Mouse (Mus musculus) ovary, postnatal 36 days (tissue): Measurements from ENCODE around the gene Hus1b.

Experiments
- DNase-seq: peaks from one replicate; pipeline ENCODE4 v3.0.0; 2022; ENCODE audit warnings: low spot score, mixed read lengths

The Hus1b gene

GRCm38 (mm10) chr13:30947540-30947939 lies at the start of gene Hus1b:
Hus1b (minus strand) TSS chr13:30947759.
- DNase-seq, result no peak

DNA sequence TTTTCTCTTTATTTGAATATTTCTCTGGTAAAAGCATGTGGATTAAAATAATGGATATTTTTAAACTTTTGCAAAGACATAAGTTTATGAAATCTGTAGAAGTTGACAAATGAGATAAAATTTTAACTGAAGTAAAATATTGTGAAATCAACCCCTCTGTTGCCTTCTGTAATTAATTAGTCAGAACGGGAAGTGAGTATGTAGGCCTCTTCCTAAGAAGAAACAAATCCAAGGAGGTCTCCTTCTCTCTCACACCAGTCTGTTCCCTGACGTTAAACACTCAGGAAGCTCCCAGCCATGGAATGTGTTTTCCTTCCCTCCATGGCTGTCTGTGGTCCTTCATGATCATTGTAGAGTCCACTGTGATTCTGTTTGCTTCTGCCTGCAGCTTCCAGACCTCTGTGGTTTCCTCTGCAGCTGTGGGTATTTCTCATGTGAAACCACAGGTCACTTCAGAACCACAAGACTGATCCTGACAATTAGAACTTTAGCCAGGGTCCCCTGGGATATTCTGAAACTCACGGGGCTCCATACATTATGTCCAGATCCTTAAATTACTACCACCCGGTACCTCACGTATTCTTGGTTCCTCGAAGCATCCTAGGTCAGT lies 46.8 kb upstream of the Hus1b start:
- DNase-seq, result no peak

DNA sequence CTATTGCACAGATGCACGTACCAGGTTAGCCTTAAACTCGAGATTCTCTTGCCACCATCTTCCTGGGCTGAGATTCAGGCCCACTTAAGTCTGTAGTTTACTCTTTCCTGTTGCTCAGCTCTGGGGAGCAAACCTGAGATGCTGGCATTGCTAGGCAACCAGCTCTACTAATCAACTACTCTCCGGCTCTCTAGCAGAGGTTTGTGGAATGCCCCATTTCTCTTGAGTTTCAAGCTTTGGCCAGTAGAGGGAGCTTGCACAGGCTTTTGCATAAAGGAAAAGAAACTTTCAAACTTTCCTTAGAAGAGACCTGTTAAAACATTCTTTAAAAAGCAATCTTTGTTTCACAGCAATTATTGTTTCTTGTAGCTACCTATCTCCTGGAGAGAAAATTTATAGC lies 46.3 kb upstream of the Hus1b start:
- no peak for DNase-seq

GRCm38 (mm10) chr13:30990233-30990632 lies 42.7 kb upstream of the Hus1b start:
- no peak for DNase-seq

DNA sequence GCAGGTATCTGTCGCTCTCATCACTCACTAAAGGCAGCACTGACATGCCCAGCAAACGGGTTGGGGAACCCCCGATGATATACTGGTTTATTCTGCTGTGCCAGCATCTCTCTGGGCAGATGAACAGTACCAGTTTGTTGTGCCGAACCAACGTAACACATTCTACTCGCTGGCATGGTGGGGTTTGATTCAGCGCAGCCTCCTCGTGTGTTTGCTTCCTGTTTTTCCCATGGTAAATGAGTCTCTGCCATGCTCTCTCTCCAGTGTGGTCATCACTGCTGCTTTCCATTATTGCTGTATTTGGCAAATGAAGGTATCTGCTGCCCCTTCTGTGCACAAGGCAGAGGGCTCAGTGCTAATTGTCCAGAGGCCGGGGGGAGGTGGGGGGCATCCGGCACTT lies 42.2 kb upstream of the Hus1b start:
- no peak for DNase-seq

GRCm38 (mm10) chr13:30987686-30988085 lies 40.1 kb upstream of the Hus1b start:
- DNase-seq, result no peak

GRCm38 (mm10) chr13:30986934-30987455 lies 39.4 kb upstream of the Hus1b start:
- no peak for DNase-seq

DNA sequence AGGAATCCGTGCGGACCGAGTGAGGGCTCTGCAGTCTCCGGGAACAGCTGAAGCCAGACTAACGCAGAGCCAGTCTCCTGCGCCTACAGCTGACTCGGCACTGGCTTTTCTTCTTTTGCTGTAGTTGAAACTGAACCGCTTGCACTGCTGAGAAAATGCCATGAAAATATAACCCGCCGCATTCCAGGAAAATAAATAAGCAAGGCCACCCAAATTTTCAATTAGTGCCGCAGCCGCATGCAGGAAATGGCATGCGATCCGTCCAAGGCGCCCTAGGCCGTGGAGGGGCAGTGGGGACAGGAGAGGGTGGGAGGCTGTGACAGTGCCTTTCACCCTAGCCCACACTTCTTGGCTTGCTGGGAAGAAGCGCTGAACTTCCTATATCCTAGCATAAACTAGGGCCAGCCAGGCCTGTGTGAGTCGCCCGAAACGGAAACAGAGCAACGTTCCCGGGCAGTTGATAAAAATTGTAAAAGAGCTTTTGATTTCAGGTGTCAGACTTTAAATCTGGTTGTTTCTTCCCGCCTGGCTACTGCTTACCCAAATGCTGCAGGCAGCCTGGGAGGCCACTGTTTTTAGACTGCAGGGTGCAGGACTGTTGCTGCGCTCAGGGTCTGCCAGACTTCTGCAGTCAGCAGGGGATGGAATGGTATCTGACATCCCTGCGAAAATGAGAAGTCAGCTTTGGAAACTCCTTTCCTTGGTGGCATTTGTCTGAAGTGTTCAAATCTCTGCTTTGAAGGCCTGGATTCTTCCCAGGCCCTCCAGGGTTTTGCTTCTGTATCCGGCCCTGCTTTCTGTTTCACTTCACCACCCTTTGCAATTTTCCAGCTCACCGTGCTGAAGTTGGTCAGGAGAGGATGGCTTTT lies 38.3 kb upstream of the Hus1b start:
- peak; percentile 42 for DNase-seq

- no peak for DNase-seq
Measured at GRCm38 (mm10) chr13:30985275-30985597, 37.7 kb upstream of the Hus1b start.

DNA sequence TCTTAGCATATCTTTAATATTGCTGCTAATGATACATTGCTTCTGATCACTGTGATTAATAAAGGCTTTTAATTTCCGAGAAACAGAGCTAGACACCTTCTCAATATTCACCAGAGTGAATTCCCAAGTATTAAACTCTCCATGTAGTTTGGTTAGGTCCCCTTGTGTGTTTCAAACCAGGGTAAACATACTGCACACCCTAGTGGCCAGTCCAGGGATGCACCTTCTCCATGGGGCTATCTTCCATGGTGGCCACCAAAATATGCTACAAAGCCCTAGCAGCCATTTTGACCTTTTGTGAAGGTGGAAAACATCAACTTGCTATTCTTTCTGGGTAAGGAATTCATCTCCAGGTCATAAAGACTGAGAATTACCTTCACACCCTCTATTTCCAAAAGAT lies 34.1 kb upstream of the Hus1b start:
- peak; percentile 27 for DNase-seq

GRCm38 (mm10) chr13:30978224-30978623 lies 30.7 kb upstream of the Hus1b start:
- DNase-seq, result no peak

- DNase-seq, result no peak
Measured at GRCm38 (mm10) chr13:30976536-30977084, 29.1 kb upstream of the Hus1b start.

DNA sequence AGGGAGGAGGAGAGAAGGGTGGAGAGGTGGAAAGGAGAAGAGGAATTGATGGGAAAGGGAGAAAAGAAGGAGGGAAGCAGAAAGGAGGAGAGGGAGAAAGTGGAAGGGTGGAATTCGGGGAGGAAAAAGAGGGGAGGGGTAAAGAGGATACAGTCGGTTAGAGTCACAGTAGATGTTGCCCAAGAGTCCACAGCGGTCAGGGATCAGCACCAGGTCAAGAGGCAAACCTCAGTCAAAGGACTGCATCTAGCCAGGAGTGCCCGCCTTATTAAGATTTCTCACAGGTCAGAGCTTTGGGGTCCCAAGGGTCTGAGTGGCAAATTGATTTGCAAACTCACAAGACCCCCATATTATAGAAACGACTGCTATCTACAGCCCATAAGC lies 26.7 kb upstream of the Hus1b start:
- DNase-seq, result no peak

DNA sequence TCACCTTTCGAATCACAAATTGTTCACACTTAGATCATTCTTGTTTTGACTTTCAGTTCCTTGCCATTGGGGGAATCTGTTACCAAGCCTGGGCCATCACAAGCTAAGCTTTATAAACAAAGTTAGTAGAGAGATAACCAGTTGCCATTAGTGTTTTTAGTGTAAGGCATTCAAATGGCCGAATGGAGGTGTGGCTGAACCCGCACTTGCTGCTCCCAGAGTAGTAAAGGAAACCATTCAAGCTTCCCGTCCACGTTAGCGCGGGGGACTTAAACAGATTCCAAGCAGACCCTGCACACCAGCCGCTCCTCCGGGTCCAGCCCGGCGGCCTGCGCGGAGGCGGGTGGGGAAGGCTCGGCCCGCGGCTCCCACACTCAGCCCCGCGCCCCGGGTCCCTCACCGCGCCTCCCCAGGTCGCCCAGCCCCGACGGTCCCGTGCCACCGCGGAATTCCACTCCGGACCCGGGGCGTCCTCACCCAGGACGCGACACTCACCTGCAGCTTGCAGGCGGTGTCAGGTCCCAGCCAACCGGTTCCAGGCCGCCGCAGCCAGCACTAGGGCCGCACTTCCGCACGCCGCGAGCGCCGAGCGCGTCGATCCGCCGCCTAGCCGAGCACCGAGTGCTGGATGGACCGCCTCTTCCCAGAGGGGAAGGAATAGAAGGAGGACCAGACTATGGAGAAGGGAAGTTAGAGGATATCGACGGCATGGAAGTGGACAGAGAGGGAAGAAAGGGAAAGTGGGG lies 26.1 kb upstream of the Hus1b start, which contains the start of the genes Exoc2 and Gm5447:
Gene Exoc2 (minus strand): TSS at position 593 of the 746 bp plus-strand sequence.
Gene Gm5447 (plus strand): TSS at position 704 of the 746 bp plus-strand sequence.
- peak; percentile 86 for DNase-seq

- no peak for DNase-seq
Measured at GRCm38 (mm10) chr13:30972102-30972501, 24.5 kb upstream of the Hus1b start.

- no peak for DNase-seq
Measured at GRCm38 (mm10) chr13:30971047-30971446, 23.5 kb upstream of the Hus1b start.

DNA sequence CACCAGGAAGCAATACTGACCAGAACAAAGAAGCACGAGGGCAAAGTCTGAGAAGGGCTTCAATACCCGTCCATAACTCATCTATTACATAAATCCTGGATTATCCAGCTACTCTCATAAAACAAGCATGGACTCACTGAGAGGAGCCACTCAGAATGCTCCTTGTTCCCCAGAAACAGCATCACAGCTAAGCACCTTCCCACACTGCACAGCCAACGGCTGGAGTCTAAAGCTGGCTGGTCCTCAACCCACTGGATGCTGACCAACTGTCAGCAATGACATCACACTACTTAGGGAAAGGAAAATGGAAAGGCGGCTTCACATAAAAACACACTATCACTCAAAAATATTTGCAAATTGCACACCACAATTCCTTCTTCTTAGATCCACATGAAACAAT lies 20.8 kb upstream of the Hus1b start:
- DNase-seq, result no peak

DNA sequence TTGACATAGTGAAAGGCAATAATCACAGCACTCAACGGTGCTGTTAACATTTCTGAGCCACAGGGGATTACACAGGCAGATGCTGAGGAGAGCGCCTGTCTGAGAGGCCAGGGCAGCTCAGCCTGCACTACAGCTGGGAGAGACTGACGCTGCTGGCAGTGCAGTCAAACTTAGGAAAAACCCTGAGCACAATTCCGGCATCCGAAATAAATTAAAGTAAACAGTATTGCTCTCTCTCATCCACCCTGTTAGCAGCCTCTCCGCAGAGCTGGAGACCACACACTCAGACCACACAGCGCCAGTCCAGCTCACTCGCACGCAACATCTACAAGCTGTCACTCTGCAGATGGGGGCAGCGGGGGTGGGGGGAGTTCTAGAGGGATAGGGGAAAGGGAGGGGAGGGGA lies 18.9 kb upstream of the Hus1b start:
- no peak for DNase-seq

DNA sequence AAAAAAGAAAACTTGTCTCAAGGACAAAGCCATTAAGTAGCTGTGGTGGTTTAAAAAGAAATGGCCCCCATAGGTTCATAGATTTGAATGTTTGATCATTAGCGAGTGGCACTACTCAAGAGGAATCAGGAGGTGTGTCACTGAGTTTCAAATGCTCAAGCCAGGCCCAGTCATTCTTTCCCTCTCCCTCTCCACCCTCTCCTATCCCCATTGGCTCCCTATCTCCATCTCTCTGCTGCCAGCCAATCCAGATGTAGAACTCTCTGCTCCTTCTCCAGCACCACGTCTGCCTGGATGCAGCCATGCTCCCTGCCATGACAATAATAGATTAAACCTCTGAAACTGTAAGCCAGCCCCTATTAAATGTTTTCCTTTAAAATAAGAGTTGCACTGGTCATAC lies 14.4 kb upstream of the Hus1b start:
- DNase-seq, result no peak

GRCm38 (mm10) chr13:30960714-30961113 lies 13.2 kb upstream of the Hus1b start:
- DNase-seq, result no peak

DNA sequence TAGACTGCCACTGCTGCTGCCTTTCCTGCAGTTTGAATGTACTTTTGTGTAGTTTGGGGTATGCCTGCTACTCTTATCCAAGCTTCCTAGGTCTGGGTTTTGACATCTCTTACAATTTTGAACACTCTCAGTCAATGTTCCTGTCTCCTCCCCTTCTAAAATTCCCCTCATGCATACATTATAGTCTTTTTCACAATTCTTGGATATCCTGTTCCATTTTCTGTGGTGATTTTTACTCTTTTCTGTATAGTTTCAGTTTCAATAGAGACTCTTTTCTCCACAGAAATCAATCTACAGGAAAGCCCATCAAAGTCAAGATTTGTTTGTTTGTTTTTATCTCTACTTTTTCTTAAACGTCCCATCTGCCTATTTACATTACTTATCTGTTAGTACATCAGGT lies 6.0 kb upstream of the Hus1b start:
- DNase-seq, result no peak

- no peak for DNase-seq
Measured at GRCm38 (mm10) chr13:30952044-30952443, 4.5 kb upstream of the Hus1b start.
